Comparison of ENCODE assay signal across 8 mouse cellular contexts in genomic region chr10:30618091-30618917, GRCm38 (mm10). TPM values are rescaled to one million over a fixed set of nuclear protein-coding genes. Genes with fewer than 3 reads are reported as not detected.
DNase-seq lines count a peak whose midpoint lies in the region; ATAC-seq and TF ChIP-seq lines count a peak whose summit lies in the region.

No protein-coding gene starts in this region.

- H3K4me2 ChIP-seq in lung, postnatal 0 days (replicated peaks; ENCODE audit: low read depth, low read length) = peak overlapping the region; percentile 67

- H3K27me3 ChIP-seq in hindbrain, embryonic 10.5 days (ENCODE audit: insufficient read depth, poor library complexity, severe bottlenecking) = no peaks in the 10 kb centered on the region
- H3K27me3 ChIP-seq in lung, postnatal 0 days (replicated peaks; ENCODE audit: insufficient read depth, low read length) = no peaks in the 10 kb centered on the region

- peak; percentile 98 for ATAC-seq in frontal cortex, adult (ENCODE audit: low TSS enrichment)
- ATAC-seq in lung, postnatal 0 days = peak; percentile 100

- peak; percentile 100 for DNase-seq in MN1 (ENCODE audit: low spot score)
- peak; percentile 99 for DNase-seq in cerebellum, adult 9-10 months
- peak; percentile 98 for DNase-seq in hindbrain, embryonic 10.5 days (ENCODE audit: low spot score)
- DNase-seq in layer of hippocampus, adult 9-11 months = peak; percentile 99
- peak; percentile 98 for DNase-seq in lung, postnatal 0 days (ENCODE audit: low spot score)
- DNase-seq in ovary, postnatal 14 days (ENCODE audit: low spot score) = peak; percentile 96
- peak; percentile 99 for DNase-seq in thymus, postnatal 14 days

- H3K9ac ChIP-seq in lung, postnatal 0 days (replicated peaks; ENCODE audit: low read depth) = peak overlapping the region; percentile 37

- peak; percentile 58; the same call in 1 of the 2 replicates for TF ChIP-seq CTCF in lung, postnatal 0 days (IDR thresholded peaks at IDR 0.05)

- peak overlapping the region; percentile 74 for H3K4me3 ChIP-seq in hindbrain, embryonic 10.5 days
- peak overlapping the region; percentile 49 for H3K4me3 ChIP-seq in lung, postnatal 0 days (ENCODE audit: low read depth, low read length)

- H3K4me1 ChIP-seq in hindbrain, embryonic 10.5 days (replicated peaks) = peaks cover 13% of the 10 kb centered on the region
- H3K4me1 ChIP-seq in lung, postnatal 0 days (ENCODE audit: insufficient read depth, low read depth, low read length) = 0 out of 2 replicates have a peak, but pooled peaks cover 3% of the 10 kb centered on the region

- peak; percentile 51; the same call in 1 of the 2 replicates for TF ChIP-seq EP300 in lung, postnatal 0 days (IDR thresholded peaks at IDR 0.05)

- peak overlapping the region; percentile 93 for H3K27ac ChIP-seq in hindbrain, embryonic 10.5 days
- H3K27ac ChIP-seq in lung, postnatal 0 days (ENCODE audit: low read length) = peak overlapping the region; percentile 90

- H3K36me3 ChIP-seq in hindbrain, embryonic 10.5 days = no peaks in the 10 kb centered on the region
- H3K36me3 ChIP-seq in lung, postnatal 0 days (ENCODE audit: insufficient read depth, low read length) = no peaks in the 10 kb centered on the region

- H3K9me3 ChIP-seq in hindbrain, embryonic 10.5 days = no peaks in the 10 kb centered on the region
- no peaks in the 10 kb centered on the region for H3K9me3 ChIP-seq in lung, postnatal 0 days (ENCODE audit: low read length)

- 1% methylated on average over 49 of the region's 49 CpGs for WGBS in hindbrain, embryonic 10.5 days
- under 1% methylated on average over 49 of the region's 49 CpGs for WGBS in lung, postnatal 0 days

RNA-seq across cellular contexts. Expression of gene Hint3, which starts 11.1 kb away (rescaled TPM):
- 14.7 and 15.2 TPM in 2 replicates for polyA plus RNA-seq in hindbrain, embryonic 10.5 days (2016; fragmentation: Nextera tagmentation; extraction: Ambion mirVana)
- 37.2 and 46.0 TPM in 2 replicates for polyA plus RNA-seq in lung, postnatal 0 days (2015; fragmentation: Nextera tagmentation; extraction: Ambion mirVana)

RNA-seq across cellular contexts. Expression of gene Trmt11, which starts 17.8 kb away (rescaled TPM):
- polyA plus RNA-seq in hindbrain, embryonic 10.5 days (2016; fragmentation: Nextera tagmentation; extraction: Ambion mirVana) = 26.3 and 30.6 TPM in 2 replicates
- polyA plus RNA-seq in lung, postnatal 0 days (2015; fragmentation: Nextera tagmentation; extraction: Ambion mirVana) = 14.8 and 15.4 TPM in 2 replicates

Comparison
In these comparisons a context has a peak if more than half of its experiments do, and no peak if none do; other contexts are left out.
1. Peak in every context shown above with its lines: DNase-seq, ATAC-seq, H3K4me3 ChIP-seq and H3K27ac ChIP-seq.